In the genomic region with DNA sequence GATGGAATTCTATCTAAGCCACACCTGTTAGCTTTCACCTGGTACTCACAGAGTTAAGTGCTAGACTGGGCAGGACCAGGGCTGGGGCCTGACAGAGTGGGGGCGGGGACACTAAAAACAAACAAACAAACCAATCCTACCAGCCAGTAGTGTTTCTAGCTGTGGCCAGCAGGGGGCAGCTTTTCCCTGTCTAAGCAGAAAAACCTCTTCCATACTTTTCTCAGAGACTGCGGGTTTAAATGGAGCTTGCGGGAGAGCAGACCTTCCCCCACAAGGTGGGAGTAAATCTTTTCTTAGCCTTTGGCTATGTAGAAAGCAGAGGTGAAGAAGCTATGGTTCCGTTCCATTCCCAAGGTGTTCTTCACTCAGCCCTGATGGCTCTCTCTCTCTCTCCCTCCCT, we compare ENCODE assay signal across 8 mouse cellular contexts.
DNase-seq lines count a peak whose midpoint lies in the region; ATAC-seq and TF ChIP-seq lines count a peak whose summit lies in the region.

No protein-coding gene starts in this region.

- H3K4me1 ChIP-seq in cortical plate, adult 2 months (ENCODE audit: control insufficient read depth, insufficient read depth, low read length), result peaks cover 3% of the 10 kb centered on the region; the same call in 1 of the 2 replicates
- 0 out of 2 replicates have a peak, but pooled peaks cover 8% of the 10 kb centered on the region for H3K4me1 ChIP-seq in kidney, embryonic 14.5 days (ENCODE audit: control insufficient read depth, insufficient read depth, low read length)
- H3K4me1 ChIP-seq in limb, embryonic 12.5 days (replicated peaks), result peaks cover 11% of the 10 kb centered on the region
- H3K4me1 ChIP-seq in neural tube, embryonic 11.5 days (ENCODE audit: control insufficient read depth, insufficient read depth, low read length), result no peaks in the 10 kb centered on the region

- no peaks in the 10 kb centered on the region for H3K36me3 ChIP-seq in kidney, embryonic 14.5 days (ENCODE audit: control insufficient read depth, insufficient read depth, low read length)
- no peaks in the 10 kb centered on the region for H3K36me3 ChIP-seq in limb, embryonic 12.5 days
- H3K36me3 ChIP-seq in neural tube, embryonic 11.5 days (ENCODE audit: control insufficient read depth, insufficient read depth, low read length), result no peaks in the 10 kb centered on the region

- TF ChIP-seq POLR2A in cortical plate, adult 2 months (IDR thresholded peaks at IDR 0.05; ENCODE audit: extremely low read depth, insufficient read depth, low read length), result no peak

- no peaks in the 10 kb centered on the region; the same call in 1 of the 2 replicates for H3K27me3 ChIP-seq in kidney, embryonic 14.5 days (ENCODE audit: control insufficient read depth, insufficient read depth, low read length)
- peaks cover 22% of the 10 kb centered on the region for H3K27me3 ChIP-seq in limb, embryonic 12.5 days
- no peaks in the 10 kb centered on the region for H3K27me3 ChIP-seq in neural tube, embryonic 11.5 days (ENCODE audit: control insufficient read depth, insufficient read depth, low read length)

- 5% methylated on average over 4 of the region's 4 CpGs for WGBS in kidney, embryonic 14.5 days
- WGBS in limb, embryonic 12.5 days, result 3% methylated on average over 4 of the region's 4 CpGs
- 4% methylated on average over 4 of the region's 4 CpGs for WGBS in neural tube, embryonic 11.5 days

- H3K9me3 ChIP-seq in kidney, embryonic 14.5 days (ENCODE audit: control insufficient read depth, low read length), result no peaks in the 10 kb centered on the region; the same call in 1 of the 2 replicates
- peaks cover 9% of the 10 kb centered on the region for H3K9me3 ChIP-seq in limb, embryonic 12.5 days
- H3K9me3 ChIP-seq in neural tube, embryonic 11.5 days (ENCODE audit: control insufficient read depth, low read length), result no peaks in the 10 kb centered on the region

- no peak overlapping the region for H3K27ac ChIP-seq in cortical plate, adult 2 months (ENCODE audit: insufficient read depth, low read length)
- no peak overlapping the region for H3K27ac ChIP-seq in kidney, embryonic 14.5 days (ENCODE audit: low read depth, low read length)
- no peak overlapping the region for H3K27ac ChIP-seq in limb, embryonic 12.5 days
- H3K27ac ChIP-seq in neural tube, embryonic 11.5 days (ENCODE audit: low read depth, low read length), result no peak overlapping the region

- TF ChIP-seq CTCF in cortical plate, adult 2 months (IDR thresholded peaks at IDR 0.05; ENCODE audit: extremely low read depth, insufficient read depth, low read length), result peak; percentile 70

- no peak overlapping the region for H3K4me3 ChIP-seq in cortical plate, adult 2 months (ENCODE audit: insufficient read depth, low read length)
- H3K4me3 ChIP-seq in kidney, embryonic 14.5 days (ENCODE audit: low read length), result no peak overlapping the region
- H3K4me3 ChIP-seq in limb, embryonic 12.5 days (replicated peaks), result no peak overlapping the region
- no peak overlapping the region for H3K4me3 ChIP-seq in neural tube, embryonic 11.5 days (ENCODE audit: low read depth, low read length)

- no peak overlapping the region for H3K9ac ChIP-seq in kidney, embryonic 14.5 days (ENCODE audit: low read depth, low read length)
- no peak overlapping the region for H3K9ac ChIP-seq in limb, embryonic 12.5 days (replicated peaks)
- no peak overlapping the region for H3K9ac ChIP-seq in neural tube, embryonic 11.5 days (ENCODE audit: low read length)

- peak; percentile 52 to 68 for DNase-seq in urinary bladder, postnatal 4 days (ENCODE audit: low spot score in 2 of 2)
- no peak for DNase-seq in urinary bladder, adult 18-20 months (ENCODE audit: low spot score in 2 of 2)
- peak; percentile 14 for DNase-seq in heart, adult 8-10 months (ENCODE audit: low spot score)
- DNase-seq in neural tube, embryonic 11.5 days (ENCODE audit: low spot score), result peak; percentile 73
- DNase-seq in thymus, postnatal 4 days, result peak; percentile 68

- H3K4me2 ChIP-seq in kidney, embryonic 14.5 days (replicated peaks; ENCODE audit: low read depth, low read length), result no peak overlapping the region
- H3K4me2 ChIP-seq in limb, embryonic 12.5 days, result peak overlapping the region; percentile 35
- no peak overlapping the region for H3K4me2 ChIP-seq in neural tube, embryonic 11.5 days (ENCODE audit: low read depth)

- peak; percentile 58; the same call in 1 of the 2 replicates for ATAC-seq in kidney, embryonic 14.5 days (ENCODE audit: low FRiP score, low TSS enrichment)
- ATAC-seq in limb, embryonic 12.5 days (ENCODE audit: insufficient number of reproducible peaks, insufficient read depth, low FRiP score, low TSS enrichment, low read depth), result no peak
- peak; percentile 56; the same call in 1 of the 2 replicates for ATAC-seq in neural tube, embryonic 11.5 days (ENCODE audit: insufficient read depth, low FRiP score, low TSS enrichment)

Comparison
In these comparisons a context has a peak if more than half of its experiments do, and no peak if none do; other contexts are left out.
1. DNase-seq: peak in urinary bladder, postnatal 4 days (2 of 2), heart, adult 8-10 months (single experiment), neural tube, embryonic 11.5 days (single experiment) and thymus, postnatal 4 days (single experiment); none in urinary bladder, adult 18-20 months (0 of 2).